Mouse (Mus musculus) heart, adult 11 months (tissue): ENCODE measurements around the gene AI987944.

ENCODE experiments used
- DNase-seq: peaks from one replicate; pipeline ENCODE4 v3.0.0; 2022

The AI987944 gene

DNA sequence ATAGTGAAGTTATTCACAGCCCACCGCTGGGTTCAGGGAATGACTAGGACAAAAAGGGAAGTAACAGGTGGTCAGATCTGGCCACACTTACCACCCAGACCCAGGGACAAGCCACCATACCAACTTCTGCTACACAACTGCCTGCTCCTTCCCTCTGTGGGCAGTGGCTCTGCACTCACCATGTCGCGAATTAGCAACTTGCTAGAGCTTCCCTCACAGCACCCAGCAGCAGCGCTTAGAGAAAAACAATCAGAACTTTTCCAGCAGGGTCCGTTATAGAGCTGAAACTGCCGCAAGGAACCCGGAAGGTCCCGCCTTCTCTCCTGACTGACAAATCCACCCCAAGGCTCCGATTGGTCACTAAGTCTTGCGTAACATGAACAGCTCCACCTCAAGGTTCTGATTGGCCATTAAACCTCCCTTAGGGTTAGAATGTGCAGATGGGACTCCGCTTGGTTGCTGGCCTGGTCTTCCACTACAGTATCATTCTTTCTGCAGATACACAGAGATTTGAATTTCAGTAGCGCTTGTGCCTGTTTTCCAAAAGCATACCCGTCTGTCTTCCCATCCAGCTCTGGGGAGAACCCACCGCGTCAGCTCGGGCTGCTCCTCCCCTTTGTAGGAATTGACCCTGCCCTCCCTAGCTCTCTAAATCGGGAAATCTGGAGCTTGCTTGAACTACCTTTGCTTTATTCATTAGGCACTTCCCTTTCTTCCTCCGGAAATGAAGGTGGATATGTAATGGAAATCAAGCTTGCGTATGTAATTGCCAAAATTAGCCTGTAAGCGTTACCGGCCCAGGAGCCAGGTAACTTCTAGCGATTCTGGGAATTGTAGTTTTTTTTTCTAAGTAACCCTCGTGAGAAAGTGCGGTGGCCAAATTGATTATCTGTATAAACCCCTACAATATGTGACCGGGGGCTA is at the start of gene AI987944:
AI987944 (minus strand) TSS at position 332 of the 924 bp plus-strand sequence.
- peak; percentile 99 for DNase-seq

DNA sequence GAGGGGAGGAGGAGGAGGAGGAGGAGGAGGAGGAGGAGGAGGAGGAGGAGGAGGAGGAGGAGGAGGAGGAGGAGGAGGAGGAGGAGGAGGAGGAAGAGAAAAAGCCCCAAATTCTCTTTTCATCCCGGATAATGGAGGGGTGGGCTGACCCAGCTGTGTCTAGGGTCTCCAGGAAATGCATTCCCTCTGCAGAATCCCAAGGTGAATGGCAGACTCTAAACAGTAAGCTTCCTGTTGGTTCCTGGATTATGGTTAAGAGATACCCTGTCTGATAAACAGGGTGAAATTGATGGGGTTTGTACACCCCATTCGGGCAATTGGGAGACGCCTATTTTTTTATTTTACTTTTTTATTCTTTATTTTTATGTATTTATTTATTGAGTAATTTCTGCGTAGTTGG is 951 bp upstream of the AI987944 start:
- DNase-seq = no peak
